Mouse (Mus musculus): ENCODE measurements around the gene Cryba2. TPM values are rescaled to one million over a fixed set of nuclear protein-coding genes. Genes with fewer than 3 reads are reported as not detected.
A peak's percentile ranks its signal among the peaks of the same experiment; 100 is the strongest.

Gene Cryba2
- not detected in 2 replicates for polyA plus RNA-seq (2015; fragmentation: Nextera tagmentation; extraction: Ambion mirVana)

DNA sequence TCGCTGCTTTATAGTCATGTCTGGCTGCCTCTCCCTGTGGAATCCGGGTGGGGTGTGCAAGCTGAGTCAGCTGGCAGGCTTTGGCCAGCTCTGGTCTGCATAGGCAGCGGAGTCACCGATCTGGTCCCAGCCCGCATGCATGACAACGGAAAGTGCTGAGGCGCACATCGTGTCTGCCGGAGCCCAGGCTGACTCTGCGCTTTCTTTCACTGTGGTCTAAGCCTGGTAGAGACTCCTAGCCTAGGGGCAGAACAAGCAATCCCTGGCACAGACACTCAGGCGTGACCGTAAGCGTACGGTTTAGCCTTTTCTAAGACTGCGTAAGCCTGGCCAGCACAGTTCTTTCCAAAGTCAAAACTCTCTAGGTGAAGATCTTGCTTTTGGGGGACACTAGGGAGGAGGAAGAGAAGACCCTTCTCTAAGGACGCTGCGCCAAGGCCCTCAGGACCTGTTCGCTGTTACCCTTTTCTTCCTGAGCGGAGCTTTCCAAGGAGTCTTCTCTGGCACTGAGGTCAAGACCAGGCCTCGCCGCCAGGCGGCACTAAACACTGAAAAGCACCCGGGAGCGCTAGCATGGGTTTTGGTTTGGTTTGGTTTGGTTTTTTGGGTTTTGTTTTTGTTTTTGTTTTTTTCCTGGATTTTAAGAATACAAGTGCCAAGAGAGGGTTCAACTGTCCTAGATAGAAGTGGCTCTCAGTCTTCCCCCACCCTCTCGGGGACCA lies at the start of gene Cryba2:
Cryba2 (minus strand) TSS at position 10 of the 722 bp plus-strand sequence.
- Histone ChIP-seq H3K9me3 (no peaks in the 10 kb centered on the region), H3K4me2 (replicated peaks) (no peak within 1 kb of the TSS), H3K4me1 (peaks cover 5% of the 10 kb centered on the region), H3K36me3 (no peaks in the 10 kb centered on the region), H3K27me3 (peaks cover 96% of the 10 kb centered on the region), H3K27ac (no peak within 1 kb of the TSS), H3K9ac (no peak within 1 kb of the TSS), H3K4me3 (no peak within 1 kb of the TSS)
- ATAC-seq (ENCODE audit: low FRiP score, low read depth), result no peak
- 3% methylated on average over 25 of the region's 25 CpGs for WGBS

DNA sequence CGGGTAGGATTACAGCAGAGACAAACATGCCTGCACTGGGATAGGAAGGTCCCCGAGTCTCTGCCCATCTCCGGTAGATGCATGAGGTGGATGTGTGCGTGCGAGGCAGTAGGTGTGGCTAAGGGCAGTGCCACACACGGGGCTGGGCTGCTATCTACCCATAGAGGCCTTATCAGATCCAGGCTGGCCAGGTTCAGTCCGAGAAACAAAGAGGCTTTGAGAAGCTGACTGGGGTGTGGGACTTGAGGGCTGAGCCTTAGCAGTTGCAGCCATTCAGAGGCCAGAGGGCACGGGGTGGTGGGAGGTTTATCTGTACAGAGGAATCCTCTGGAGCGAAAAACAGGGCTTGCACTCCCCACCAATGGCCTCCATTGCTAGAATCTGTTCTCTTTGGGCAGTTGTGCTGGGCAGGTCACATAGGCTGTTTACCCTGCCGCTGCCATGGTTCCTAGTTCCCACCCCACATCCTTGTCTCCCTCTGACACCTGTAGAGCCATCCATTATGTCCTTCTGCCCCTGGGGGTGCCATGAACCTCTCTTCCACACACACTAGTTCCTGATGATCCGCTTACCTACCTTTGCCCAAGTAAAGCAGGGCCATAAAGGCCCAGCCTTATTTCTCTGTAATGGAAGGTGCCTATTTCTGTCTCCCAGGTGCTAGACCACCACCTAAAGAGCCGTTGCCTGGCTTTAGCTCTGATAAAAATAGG lies 48.9 kb upstream of the Cryba2 start:
- Histone ChIP-seq H3K4me3 (no peak overlapping the region), H3K27ac (no peak overlapping the region), H3K4me1 (no peaks in the 10 kb centered on the region), H3K36me3 (no peaks in the 10 kb centered on the region), H3K9ac (no peak overlapping the region), H3K27me3 (peaks cover 90% of the 10 kb centered on the region), H3K4me2 (replicated peaks) (no peak overlapping the region), H3K9me3 (no peaks in the 10 kb centered on the region)
- WGBS, result 64% methylated on average over 12 of the region's 12 CpGs
- no peak for ATAC-seq (ENCODE audit: low FRiP score, low read depth)

DNA sequence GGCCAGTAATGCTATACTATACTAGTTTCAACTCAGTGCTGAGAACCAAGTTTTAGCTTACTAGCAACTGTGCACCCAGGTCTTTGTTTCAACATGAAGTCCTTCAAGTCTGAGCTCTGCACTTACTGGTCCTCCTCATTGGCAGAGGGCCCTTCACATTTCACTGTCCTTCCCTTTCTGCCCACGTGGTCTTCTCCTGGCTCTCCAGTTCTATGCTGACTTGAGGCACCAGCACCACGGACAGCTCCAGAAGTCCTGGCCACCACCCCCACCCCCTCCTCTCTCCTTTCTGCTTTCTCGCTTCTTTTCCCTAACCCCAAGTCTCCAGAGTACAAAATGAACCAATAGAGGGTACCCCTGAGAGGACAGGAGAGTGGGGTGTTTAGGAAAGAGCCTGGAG lies 46.8 kb upstream of the Cryba2 start:
- ATAC-seq (ENCODE audit: low FRiP score, low read depth), result no peak
- H3K36me3 ChIP-seq, result no peaks in the 10 kb centered on the region
- H3K4me3 ChIP-seq, result no peak overlapping the region
- H3K4me1 ChIP-seq, result no peaks in the 10 kb centered on the region
- no peak overlapping the region for H3K4me2 ChIP-seq (replicated peaks)
- WGBS, result 2% methylated on average over 3 of the region's 3 CpGs
- H3K9me3 ChIP-seq, result no peaks in the 10 kb centered on the region
- peaks cover 85% of the 10 kb centered on the region for H3K27me3 ChIP-seq
- no peak overlapping the region for H3K27ac ChIP-seq
- H3K9ac ChIP-seq, result no peak overlapping the region

DNA sequence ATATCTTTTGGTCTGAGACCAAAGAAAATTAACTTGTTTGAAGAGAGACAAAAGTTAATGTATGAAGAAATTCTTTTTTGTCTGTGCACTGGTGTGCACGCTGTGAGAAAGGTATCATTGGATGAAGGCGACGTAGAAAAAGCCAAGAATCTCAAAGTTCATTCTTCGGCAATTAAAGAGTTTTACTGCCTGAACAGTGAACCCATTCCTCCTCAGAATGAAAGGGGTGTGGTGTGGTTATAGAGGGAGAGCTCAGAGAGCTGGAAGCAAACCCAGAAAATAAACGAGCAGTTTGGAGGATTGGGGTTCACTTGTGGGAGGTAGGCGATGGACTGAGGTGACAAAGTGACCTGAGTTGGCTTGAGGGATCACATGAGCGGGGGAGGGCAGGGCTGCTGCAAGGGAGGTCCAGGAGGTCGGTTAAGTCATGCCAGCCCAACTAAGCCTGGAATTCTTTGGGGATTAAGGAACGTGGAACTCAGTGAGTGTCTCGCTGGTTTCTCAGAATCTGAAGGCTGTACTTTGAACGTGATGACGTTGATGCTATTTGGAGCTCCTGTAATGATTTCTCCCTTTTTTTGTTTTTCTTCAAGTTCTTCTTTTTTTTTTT lies 43.4 kb upstream of the Cryba2 start:
- Histone ChIP-seq H3K4me1 (no peaks in the 10 kb centered on the region), H3K36me3 (no peaks in the 10 kb centered on the region), H3K9ac (no peak overlapping the region), H3K4me3 (no peak overlapping the region), H3K9me3 (no peaks in the 10 kb centered on the region), H3K4me2 (replicated peaks) (no peak overlapping the region), H3K27ac (no peak overlapping the region), H3K27me3 (peaks cover 81% of the 10 kb centered on the region)
- no peak for ATAC-seq (ENCODE audit: low FRiP score, low read depth)
- 42% methylated on average over 12 of the region's 12 CpGs for WGBS

DNA sequence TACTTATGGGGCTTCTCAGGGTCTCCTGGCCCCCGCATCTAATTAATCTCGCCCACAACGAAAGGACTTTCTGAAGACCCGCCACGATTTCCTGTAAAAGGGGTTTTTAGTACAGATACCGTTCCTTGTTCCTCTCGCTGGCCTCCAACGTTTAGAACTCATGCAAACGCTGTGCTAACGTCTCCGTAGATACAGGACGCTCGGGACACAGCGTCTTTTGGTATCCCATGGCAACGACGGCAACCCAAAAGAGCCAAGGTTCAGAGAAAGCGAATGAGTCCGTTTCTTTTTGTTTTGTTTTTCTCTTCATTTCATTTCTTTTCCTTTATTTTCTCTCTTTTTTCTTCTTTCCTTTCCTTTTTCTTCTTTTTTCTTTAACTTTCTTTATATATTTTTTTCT lies 42.5 kb upstream of the Cryba2 start, which contains the start of gene Cfap65:
Cfap65 (minus strand) TSS at position 198 of the 400 bp plus-strand sequence.
- H3K4me3 ChIP-seq, result peak within 1 kb of the TSS; percentile 21; the same call in 1 of the 2 replicates
- no peaks in the 10 kb centered on the region for H3K9me3 ChIP-seq
- no peak for ATAC-seq (ENCODE audit: low FRiP score, low read depth)
- WGBS, result 2% methylated on average over 18 of the region's 18 CpGs
- H3K36me3 ChIP-seq, result no peaks in the 10 kb centered on the region
- peaks cover 79% of the 10 kb centered on the region for H3K27me3 ChIP-seq
- H3K27ac ChIP-seq, result no peak within 1 kb of the TSS
- H3K4me2 ChIP-seq (replicated peaks), result peak within 1 kb of the TSS; percentile 51
- no peaks in the 10 kb centered on the region for H3K4me1 ChIP-seq
- no peak within 1 kb of the TSS for H3K9ac ChIP-seq

DNA sequence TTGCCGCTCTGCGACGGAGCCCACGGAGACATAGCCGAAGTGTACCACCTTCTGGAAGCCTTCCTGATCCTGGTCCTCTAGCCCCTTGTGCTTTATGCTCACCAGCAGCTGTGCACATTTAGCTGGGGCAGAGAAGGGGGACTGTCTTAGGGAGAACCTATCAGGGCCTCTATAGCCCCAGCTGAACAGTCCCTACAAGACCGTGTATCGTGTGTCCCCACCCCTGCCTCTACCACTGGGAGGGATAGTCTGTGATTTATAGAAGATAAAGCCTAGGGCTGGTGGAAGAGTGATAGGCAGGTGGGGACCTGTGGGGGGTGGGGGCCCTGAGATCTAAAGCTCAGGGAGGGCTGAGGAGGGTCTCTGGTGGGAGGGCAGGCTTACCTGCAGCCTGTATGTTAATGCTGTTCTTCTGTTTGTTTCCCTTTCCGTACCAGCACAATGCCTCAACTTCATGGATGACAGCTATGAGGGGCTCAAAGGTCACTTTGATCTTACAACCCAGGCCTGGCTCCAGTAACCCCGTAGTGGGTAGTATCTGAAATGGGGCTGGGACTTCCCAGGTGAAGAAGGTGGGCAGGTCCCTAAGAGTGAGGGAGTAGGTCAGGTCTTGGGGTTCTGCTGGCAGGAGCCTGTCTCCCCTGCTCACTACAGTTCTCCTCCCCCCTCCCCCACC lies 34.8 kb upstream of the Cryba2 start:
- H3K27ac ChIP-seq, result no peak overlapping the region
- no peak overlapping the region for H3K9ac ChIP-seq
- no peaks in the 10 kb centered on the region for H3K4me1 ChIP-seq
- H3K9me3 ChIP-seq, result no peaks in the 10 kb centered on the region
- WGBS, result 74% methylated on average over 9 of the region's 9 CpGs
- H3K4me2 ChIP-seq (replicated peaks), result no peak overlapping the region
- peak; percentile 36; the same call in 1 of the 2 replicates for ATAC-seq (ENCODE audit: low FRiP score, low read depth)
- H3K27me3 ChIP-seq, result peaks cover 66% of the 10 kb centered on the region
- H3K4me3 ChIP-seq, result no peak overlapping the region
- H3K36me3 ChIP-seq, result no peaks in the 10 kb centered on the region

DNA sequence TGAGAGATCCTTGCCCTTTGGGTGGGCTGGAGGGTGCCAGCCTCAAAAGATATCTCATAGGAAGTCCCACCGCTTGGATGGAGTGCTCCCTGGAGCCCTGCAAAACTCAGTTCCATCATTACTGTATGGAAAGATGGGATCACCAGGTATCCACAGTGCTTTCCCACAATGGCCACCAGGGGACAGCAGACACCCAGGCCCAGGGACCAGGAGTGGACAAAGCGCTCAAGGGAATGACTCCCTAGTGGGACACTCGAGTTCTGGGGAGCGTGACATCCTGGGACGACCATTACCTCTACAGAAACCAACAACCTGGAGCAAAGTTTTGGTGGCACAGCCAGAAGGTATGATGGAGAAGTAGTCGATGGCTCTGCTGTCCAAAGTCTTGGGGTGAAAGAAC lies 33.8 kb upstream of the Cryba2 start:
- Histone ChIP-seq H3K4me3 (no peak overlapping the region), H3K27me3 (peaks cover 65% of the 10 kb centered on the region), H3K9me3 (no peaks in the 10 kb centered on the region), H3K4me2 (replicated peaks) (no peak overlapping the region), H3K36me3 (no peaks in the 10 kb centered on the region), H3K4me1 (no peaks in the 10 kb centered on the region), H3K27ac (no peak overlapping the region), H3K9ac (no peak overlapping the region)
- 36% methylated on average over 6 of the region's 6 CpGs for WGBS
- ATAC-seq (ENCODE audit: low FRiP score, low read depth), result no peak

DNA sequence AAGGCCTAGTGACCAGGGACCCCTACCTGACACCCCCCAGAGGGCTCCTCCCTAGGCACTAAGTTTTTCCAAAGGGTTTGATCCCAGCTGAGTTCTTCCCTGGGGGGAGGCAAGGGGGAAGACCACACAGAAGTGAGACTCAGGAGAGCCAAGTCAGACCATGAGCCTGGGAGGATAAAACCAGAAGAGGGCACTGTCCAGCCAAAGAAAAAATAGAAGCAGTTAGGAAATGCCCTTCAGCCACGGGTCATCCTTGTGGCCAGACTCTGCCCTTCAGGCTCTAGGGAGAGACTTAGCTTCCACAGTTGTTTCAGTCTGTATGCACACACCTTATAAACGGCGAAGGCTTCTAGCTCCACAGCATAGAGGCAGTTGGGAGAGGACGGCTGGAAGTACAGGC lies 31.5 kb upstream of the Cryba2 start:
- Histone ChIP-seq H3K4me3 (no peak overlapping the region), H3K27ac (no peak overlapping the region), H3K9me3 (no peaks in the 10 kb centered on the region), H3K27me3 (peaks cover 57% of the 10 kb centered on the region), H3K4me2 (replicated peaks) (no peak overlapping the region), H3K4me1 (no peaks in the 10 kb centered on the region), H3K9ac (no peak overlapping the region), H3K36me3 (no peaks in the 10 kb centered on the region)
- no peak for ATAC-seq (ENCODE audit: low FRiP score, low read depth)
- WGBS, result 63% methylated on average over 4 of the region's 4 CpGs

DNA sequence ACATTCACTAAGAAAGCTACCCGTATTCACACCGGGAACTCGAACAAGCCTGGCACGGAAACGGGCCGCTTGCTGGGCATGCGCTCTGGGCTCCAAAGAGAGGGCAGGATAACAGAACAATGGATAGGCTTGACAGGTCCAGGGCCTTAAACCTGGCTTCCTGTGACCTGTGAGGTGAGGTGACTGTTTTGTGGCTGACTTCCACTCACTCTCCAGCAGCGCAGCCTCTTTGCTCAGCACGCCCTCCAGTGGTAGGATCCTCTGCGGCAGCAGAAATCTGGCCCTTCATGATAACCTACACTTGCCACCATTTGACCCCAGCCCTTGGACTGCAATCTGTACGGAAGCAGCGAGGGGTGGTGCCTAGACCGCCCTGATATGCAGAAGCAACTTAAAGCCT lies 22.8 kb upstream of the Cryba2 start:
- H3K27me3 ChIP-seq, result peaks cover 35% of the 10 kb centered on the region
- H3K9ac ChIP-seq, result no peak overlapping the region
- no peaks in the 10 kb centered on the region for H3K9me3 ChIP-seq
- no peak overlapping the region for H3K4me3 ChIP-seq
- no peaks in the 10 kb centered on the region for H3K4me1 ChIP-seq
- no peak for ATAC-seq (ENCODE audit: low FRiP score, low read depth)
- no peaks in the 10 kb centered on the region for H3K36me3 ChIP-seq
- WGBS, result 29% methylated on average over 13 of the region's 13 CpGs
- no peak overlapping the region for H3K4me2 ChIP-seq (replicated peaks)
- no peak overlapping the region for H3K27ac ChIP-seq

DNA sequence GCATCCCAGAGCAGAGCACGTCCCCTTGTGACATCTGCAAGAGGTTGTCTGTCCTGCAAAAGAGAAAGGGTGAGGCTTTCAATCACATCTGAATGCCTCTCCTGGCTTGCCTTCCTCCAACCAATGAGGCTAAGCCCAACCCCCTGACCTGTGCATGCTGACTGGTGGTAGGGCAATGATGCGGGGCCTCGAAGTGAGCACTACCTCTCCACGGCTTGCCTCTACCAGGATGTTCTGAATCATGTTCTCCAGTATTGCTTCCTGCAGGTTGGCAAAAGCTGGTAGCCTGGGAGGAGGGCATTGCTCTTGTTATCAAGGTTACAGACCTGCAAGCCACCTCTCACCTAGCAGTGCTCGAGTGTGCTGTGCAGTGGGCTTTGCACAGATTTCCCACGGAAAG lies 9.2 kb upstream of the Cryba2 start:
- no peak overlapping the region for H3K27ac ChIP-seq
- H3K4me1 ChIP-seq, result peaks cover 27% of the 10 kb centered on the region
- H3K9ac ChIP-seq, result no peak overlapping the region
- ATAC-seq (ENCODE audit: low FRiP score, low read depth), result no peak
- WGBS, result 22% methylated on average over 6 of the region's 6 CpGs
- H3K4me3 ChIP-seq, result no peak overlapping the region
- peaks cover 98% of the 10 kb centered on the region for H3K27me3 ChIP-seq
- H3K9me3 ChIP-seq, result no peaks in the 10 kb centered on the region
- no peaks in the 10 kb centered on the region for H3K36me3 ChIP-seq
- no peak overlapping the region for H3K4me2 ChIP-seq (replicated peaks)

DNA sequence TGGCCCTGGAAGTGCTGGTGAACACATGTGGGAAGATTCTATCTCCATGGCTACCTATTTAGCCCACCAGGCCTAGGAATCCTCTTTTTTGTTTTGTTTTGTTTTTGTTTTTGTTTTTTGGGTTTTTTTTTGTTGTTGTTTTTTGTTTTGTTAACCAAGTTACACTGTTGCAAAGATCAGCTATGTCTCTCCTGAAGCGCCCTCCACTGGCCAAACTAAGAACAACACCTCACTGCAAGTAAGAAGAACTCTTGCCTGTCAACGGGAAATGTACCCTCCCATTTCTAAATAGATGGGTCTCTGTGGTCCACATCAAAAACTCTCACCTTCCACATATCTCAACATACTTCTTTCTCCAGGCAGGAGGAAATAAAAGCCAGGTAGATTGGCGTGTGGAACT lies 8.7 kb upstream of the Cryba2 start:
- WGBS, result 10% methylated on average over 3 of the region's 3 CpGs
- no peak for ATAC-seq (ENCODE audit: low FRiP score, low read depth)
- Histone ChIP-seq H3K36me3 (no peaks in the 10 kb centered on the region), H3K9me3 (no peaks in the 10 kb centered on the region), H3K4me3 (no peak overlapping the region), H3K9ac (no peak overlapping the region), H3K4me2 (replicated peaks) (no peak overlapping the region), H3K4me1 (peaks cover 27% of the 10 kb centered on the region), H3K27me3 (peaks cover 99% of the 10 kb centered on the region), H3K27ac (no peak overlapping the region)
